Mouse (Mus musculus): ENCODE measurements around the gene Stk38. TPM values are rescaled to one million over a fixed set of nuclear protein-coding genes. Genes with fewer than 3 reads are reported as not detected.
A peak's percentile ranks its signal among the peaks of the same experiment; 100 is the strongest.

The Stk38 gene
- polyA plus RNA-seq, 1 experiment = 111 TPM

GRCm38 (mm10) chr17:29018292-29018984 is 10.6 kb upstream of the Stk38 start:
- TF ChIP-seq POLR2A (IDR thresholded peaks at IDR 0.05; ENCODE audit: borderline replicate concordance, extremely low read depth, low read depth, low read length) (no peak), CTCF (IDR thresholded peaks at IDR 0.05; ENCODE audit: insufficient read depth, low read length) (peak; percentile 67)
- Histone ChIP-seq H3K4me3 (replicated peaks; ENCODE audit: extremely low read depth, low read depth, low read length) (no peak overlapping the region), H3K4me1 (ENCODE audit: control insufficient read depth, insufficient read depth, low read length) (peaks cover 2% of the 10 kb centered on the region; the same call in 1 of the 2 replicates)
- DNase-seq = no peak
- 54% methylated on average over 11 of the region's 11 CpGs for WGBS

DNA sequence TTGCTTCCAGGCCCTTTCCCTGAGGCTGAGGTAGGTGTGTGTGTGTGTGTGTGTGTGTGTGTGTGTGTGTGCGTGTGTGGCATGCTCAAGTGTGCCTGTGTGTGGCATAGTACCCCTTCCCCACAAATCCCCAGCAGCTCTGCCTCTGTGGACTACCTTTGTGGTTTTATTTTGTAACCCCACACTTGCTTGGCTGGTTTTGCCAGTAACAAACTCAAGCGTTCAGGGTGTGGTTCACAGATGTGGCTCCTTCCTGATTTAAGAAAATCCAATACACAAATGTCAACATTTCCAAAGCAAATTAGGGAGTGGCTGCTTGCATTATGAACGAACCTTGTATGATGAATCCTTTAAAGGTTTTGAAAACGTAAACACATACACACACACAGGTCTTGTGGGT is 8.9 kb upstream of the Stk38 start:
- WGBS = 53% methylated on average over 4 of the region's 4 CpGs
- no peak for DNase-seq
- peaks cover 2% of the 10 kb centered on the region; the same call in 1 of the 2 replicates for H3K4me1 ChIP-seq (ENCODE audit: control insufficient read depth, insufficient read depth, low read length)
- H3K4me3 ChIP-seq (replicated peaks; ENCODE audit: extremely low read depth, low read depth, low read length) = no peak overlapping the region
- TF ChIP-seq POLR2A (IDR thresholded peaks at IDR 0.05; ENCODE audit: borderline replicate concordance, extremely low read depth, low read depth, low read length) (no peak), CTCF (IDR thresholded peaks at IDR 0.05; ENCODE audit: insufficient read depth, low read length) (no peak)

GRCm38 (mm10) chr17:29015638-29016037 is 7.8 kb upstream of the Stk38 start:
- TF ChIP-seq POLR2A (IDR thresholded peaks at IDR 0.05; ENCODE audit: borderline replicate concordance, extremely low read depth, low read depth, low read length) = no peak
- peak; percentile 70 for TF ChIP-seq CTCF (IDR thresholded peaks at IDR 0.05; ENCODE audit: insufficient read depth, low read length)
- no peak for DNase-seq
- WGBS = 37% methylated on average over 2 of the region's 2 CpGs
- Histone ChIP-seq H3K4me3 (replicated peaks; ENCODE audit: extremely low read depth, low read depth, low read length) (no peak overlapping the region), H3K4me1 (ENCODE audit: control insufficient read depth, insufficient read depth, low read length) (peaks cover 2% of the 10 kb centered on the region; the same call in 1 of the 2 replicates)

- Histone ChIP-seq H3K4me1 (ENCODE audit: control insufficient read depth, insufficient read depth, low read length) (peaks cover 2% of the 10 kb centered on the region; the same call in 1 of the 2 replicates), H3K4me3 (replicated peaks; ENCODE audit: extremely low read depth, low read depth, low read length) (no peak overlapping the region)
- DNase-seq = no peak
- TF ChIP-seq CTCF (IDR thresholded peaks at IDR 0.05; ENCODE audit: insufficient read depth, low read length) = no peak
- no peak for TF ChIP-seq POLR2A (IDR thresholded peaks at IDR 0.05; ENCODE audit: borderline replicate concordance, extremely low read depth, low read depth, low read length)
Observed at GRCm38 (mm10) chr17:29014235-29014634, 6.4 kb upstream of the Stk38 start.

DNA sequence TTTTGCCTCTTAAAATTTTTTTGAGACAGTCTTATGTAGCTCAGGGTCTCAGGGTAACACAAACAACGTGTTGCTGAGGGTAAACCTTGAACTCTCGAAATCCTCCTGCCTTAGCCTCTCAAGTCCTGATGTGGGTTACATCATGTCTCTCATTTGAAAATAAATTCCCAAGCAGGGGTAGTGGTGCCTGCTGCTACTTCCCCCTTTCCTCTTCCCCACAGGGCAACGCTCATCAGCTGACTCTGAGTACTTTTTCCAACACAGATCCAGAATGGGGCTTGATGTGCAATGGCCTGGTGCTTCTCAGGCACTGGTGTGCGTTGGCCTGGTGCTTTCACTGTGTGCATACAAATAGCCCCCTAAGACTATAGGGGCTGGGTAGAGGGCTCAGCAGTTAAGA is 1.4 kb upstream of the Stk38 start:
- H3K4me1 ChIP-seq (ENCODE audit: control insufficient read depth, insufficient read depth, low read length) = peaks cover 5% of the 10 kb centered on the region
- no peak overlapping the region for H3K4me3 ChIP-seq (replicated peaks; ENCODE audit: extremely low read depth, low read depth, low read length)
- 78% methylated on average over 4 of the region's 4 CpGs for WGBS
- DNase-seq = no peak
- no peak for TF ChIP-seq CTCF (IDR thresholded peaks at IDR 0.05; ENCODE audit: insufficient read depth, low read length)
- no peak for TF ChIP-seq POLR2A (IDR thresholded peaks at IDR 0.05; ENCODE audit: borderline replicate concordance, extremely low read depth, low read depth, low read length)

DNA sequence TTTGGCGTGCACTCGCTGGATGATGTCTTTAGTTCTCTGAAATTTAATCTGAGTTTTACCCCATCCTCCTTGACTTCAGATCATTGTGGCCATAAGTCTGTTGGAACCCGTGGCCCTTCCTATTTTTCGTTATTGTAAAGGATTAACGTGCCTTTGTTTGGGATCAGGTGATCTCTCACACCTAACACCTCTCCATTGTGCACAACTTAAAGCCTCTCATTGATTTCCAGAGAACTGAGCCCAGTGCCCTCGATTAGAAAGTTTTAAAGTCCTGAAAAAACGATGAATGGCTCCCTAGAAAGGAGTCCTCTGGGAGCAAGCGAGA is 493 bp upstream of the Stk38 start:
- Histone ChIP-seq H3K4me3 (replicated peaks; ENCODE audit: extremely low read depth, low read depth, low read length) (peak overlapping the region; percentile 95), H3K4me1 (ENCODE audit: control insufficient read depth, insufficient read depth, low read length) (peaks cover 5% of the 10 kb centered on the region)
- DNase-seq = no peak
- WGBS = 15% methylated on average over 8 of the region's 8 CpGs
- TF ChIP-seq POLR2A (IDR thresholded peaks at IDR 0.05; ENCODE audit: borderline replicate concordance, extremely low read depth, low read depth, low read length) (no peak), CTCF (IDR thresholded peaks at IDR 0.05; ENCODE audit: insufficient read depth, low read length) (no peak)

DNA sequence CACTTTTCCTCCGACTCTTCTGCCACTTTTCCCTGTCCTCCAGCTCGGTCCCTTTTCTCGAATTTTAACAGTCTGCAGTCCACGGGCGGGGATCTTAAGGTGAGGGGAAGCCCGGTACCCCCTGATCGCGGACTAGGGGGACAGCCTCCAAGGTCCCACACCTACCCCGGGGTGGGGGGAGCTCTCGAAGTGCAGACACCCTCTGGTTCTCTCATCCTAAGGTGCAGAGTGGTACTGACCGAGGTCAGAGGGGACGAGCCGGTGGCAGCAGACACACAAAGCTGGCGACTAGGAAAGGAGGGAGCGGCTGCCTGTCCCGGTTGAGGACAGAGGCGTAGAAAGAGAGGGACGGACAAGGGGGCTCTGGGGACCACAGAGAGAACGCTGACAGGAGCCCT is 553 bp downstream of the Stk38 start:
- peak overlapping the region; percentile 95 for H3K4me3 ChIP-seq (replicated peaks; ENCODE audit: extremely low read depth, low read depth, low read length)
- no peak for DNase-seq

DNA sequence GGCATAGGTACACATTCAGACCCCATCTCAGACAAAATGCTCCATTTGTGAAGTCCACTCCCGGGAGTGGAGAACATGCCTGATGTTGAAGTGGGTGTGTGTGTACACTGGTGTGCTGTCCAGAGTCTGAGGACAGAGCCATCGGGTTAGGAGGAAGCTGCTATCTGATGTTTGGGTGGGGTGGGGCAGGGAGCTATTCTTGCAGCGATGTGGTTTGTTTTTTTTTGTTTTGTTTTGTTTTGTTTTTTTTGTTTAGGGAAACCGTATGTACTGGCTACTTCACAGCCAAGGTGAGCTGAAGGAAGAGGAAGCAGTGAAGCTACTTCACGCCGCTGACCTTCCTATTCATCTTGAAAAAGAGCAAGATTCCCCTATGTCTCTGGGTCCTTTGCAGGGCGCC is 983 bp downstream of the Stk38 start:
- H3K4me1 ChIP-seq (ENCODE audit: control insufficient read depth, insufficient read depth, low read length) = peaks cover 5% of the 10 kb centered on the region
- WGBS = 3% methylated on average over 7 of the region's 7 CpGs
- peak overlapping the region; percentile 95 for H3K4me3 ChIP-seq (replicated peaks; ENCODE audit: extremely low read depth, low read depth, low read length)
- TF ChIP-seq CTCF (IDR thresholded peaks at IDR 0.05; ENCODE audit: insufficient read depth, low read length) (no peak), POLR2A (IDR thresholded peaks at IDR 0.05; ENCODE audit: borderline replicate concordance, extremely low read depth, low read depth, low read length) (no peak)
- no peak for DNase-seq

More for the DNA sequence above, 553 bp downstream of the Stk38 start:
- no peak for TF ChIP-seq CTCF (IDR thresholded peaks at IDR 0.05; ENCODE audit: insufficient read depth, low read length)
- no peak for TF ChIP-seq POLR2A (IDR thresholded peaks at IDR 0.05; ENCODE audit: borderline replicate concordance, extremely low read depth, low read depth, low read length)
- WGBS = under 1% methylated on average over 19 of the region's 19 CpGs
- H3K4me1 ChIP-seq (ENCODE audit: control insufficient read depth, insufficient read depth, low read length) = peaks cover 5% of the 10 kb centered on the region

DNA sequence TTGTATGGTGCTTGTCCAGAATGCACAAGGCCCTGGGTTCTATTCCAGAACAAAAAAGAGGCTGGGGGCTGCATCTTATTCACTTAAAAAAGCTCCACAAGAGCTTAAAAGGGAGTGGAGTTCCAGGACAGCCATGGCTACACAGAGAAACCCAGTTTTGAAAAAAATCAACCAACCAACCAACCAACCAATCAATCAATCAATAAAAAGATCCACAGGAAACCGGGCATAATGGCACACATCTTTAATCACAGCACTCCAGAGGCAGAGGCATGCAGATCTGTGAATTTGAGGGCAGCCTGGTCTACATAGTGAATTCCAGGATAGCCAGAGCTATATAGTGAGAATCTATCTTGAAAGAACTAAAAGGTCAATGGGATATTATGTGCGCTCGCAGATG is 2.8 kb downstream of the Stk38 start:
- DNase-seq = no peak
- TF ChIP-seq CTCF (IDR thresholded peaks at IDR 0.05; ENCODE audit: insufficient read depth, low read length) (no peak), POLR2A (IDR thresholded peaks at IDR 0.05; ENCODE audit: borderline replicate concordance, extremely low read depth, low read depth, low read length) (no peak)
- H3K4me3 ChIP-seq (replicated peaks; ENCODE audit: extremely low read depth, low read depth, low read length) = no peak overlapping the region
- H3K4me1 ChIP-seq (ENCODE audit: control insufficient read depth, insufficient read depth, low read length) = peaks cover 5% of the 10 kb centered on the region
- 91% methylated on average over 3 of the region's 3 CpGs for WGBS

- TF ChIP-seq POLR2A (IDR thresholded peaks at IDR 0.05; ENCODE audit: borderline replicate concordance, extremely low read depth, low read depth, low read length) (no peak), CTCF (IDR thresholded peaks at IDR 0.05; ENCODE audit: insufficient read depth, low read length) (no peak)
- Histone ChIP-seq H3K4me3 (replicated peaks; ENCODE audit: extremely low read depth, low read depth, low read length) (no peak overlapping the region), H3K4me1 (ENCODE audit: control insufficient read depth, insufficient read depth, low read length) (peaks cover 5% of the 10 kb centered on the region)
- DNase-seq = no peak
- 15% methylated on average over 1 of the region's 1 CpGs for WGBS
Observed at GRCm38 (mm10) chr17:29003740-29004139, 4.1 kb downstream of the Stk38 start.
